Mouse (Mus musculus) testis, adult 2 months (tissue): ENCODE data around the gene Slc25a35.

Experiments
- CTCF ChIP-seq: fragments of 200-500 bp; IDR thresholded peaks from 2 replicates; pipeline ENCODE4 v1.5.1; 2012; ENCODE audit warnings: low read depth, mild to moderate bottlenecking, inconsistent platforms, low read length, moderate library complexity; ENCODE audit not compliant: control insufficient read depth, insufficient read depth, insufficient replicate concordance
- POLR2A ChIP-seq: fragments of 200-500 bp; IDR thresholded peaks from 2 replicates; pipeline ENCODE4 v1.6.1; 2012; ENCODE audit warnings: low read depth, mild to moderate bottlenecking, inconsistent platforms, low read length, moderate library complexity; ENCODE audit not compliant: control insufficient read depth

- TF ChIP-seq CTCF (no peak), POLR2A (no peak)
These were observed 21.9 kb upstream of the Slc25a35 start for GRCm38 (mm10) chr11:68946001-68946400.
